Mouse (Mus musculus) embryonic fibroblast, embryonic 13.5 days (primary cell): Measurements from ENCODE around the gene Gm42417. TPM values are rescaled to one million over a fixed set of nuclear protein-coding genes. Genes with fewer than 3 reads are reported as not detected.

Experiments used
- H3K27ac ChIP-seq: 2 replicates; pipeline ENCODE4 v1.5.1; 2012; ENCODE audit warnings: low read length, control low read depth, inconsistent platforms; ENCODE audit not compliant: insufficient read depth
- H3K4me1 ChIP-seq: 2 replicates; pipeline ENCODE4 v1.6.1; 2011; ENCODE audit warnings: low read length; ENCODE audit not compliant: control insufficient read depth, insufficient read depth
- H3K4me3 ChIP-seq: 2 replicates; pipeline ENCODE4 v1.5.1; 2011; ENCODE audit warnings: mild to moderate bottlenecking, control low read depth, low read length; ENCODE audit not compliant: insufficient read depth
- CTCF ChIP-seq: IDR thresholded peaks from 2 replicates; pipeline ENCODE4 v1.5.1; 2011; ENCODE audit warnings: mild to moderate bottlenecking, control low read depth, low read length, moderate library complexity, borderline replicate concordance; ENCODE audit not compliant: insufficient read depth
- POLR2A ChIP-seq: IDR thresholded peaks from 2 replicates; pipeline ENCODE4 v1.6.1; 2011; ENCODE audit warnings: low read depth, mild to moderate bottlenecking, control low read depth, low read length, moderate library complexity
- polyA plus RNA-seq: library from polyadenylated mRNA; stranded (reverse); fragments of >200 nt; gene quantifications from 2 replicates; pipeline ENCODE4 v1.2.4, GENCODE M21; 2011; ENCODE audit warnings: low read depth; ENCODE audit not compliant: missing spikeins, insufficient read length

The Gm42417 gene
- polyA plus RNA-seq, 1 experiment: not detected

- H3K4me1 ChIP-seq: peaks cover 3% of the 10 kb centered on the region
- TF ChIP-seq CTCF (peak; percentile 35; the same call in 1 of the 2 replicates), POLR2A (peak; percentile 96)
- peak overlapping the region; percentile 61 for H3K4me3 ChIP-seq
- H3K27ac ChIP-seq: peak overlapping the region; percentile 76
Measured at GRCm38 (mm10) chr1:36556553-36557456, 17.6 kb upstream of the Gm42417 start.

- H3K4me1 ChIP-seq: peaks cover 3% of the 10 kb centered on the region
- peak overlapping the region; percentile 61 for H3K4me3 ChIP-seq
- peak; percentile 36; the same call in 1 of the 2 replicates for TF ChIP-seq POLR2A
- TF ChIP-seq CTCF: no peak
- H3K27ac ChIP-seq: peak overlapping the region; percentile 76
Measured at GRCm38 (mm10) chr1:36555798-36556395, 16.7 kb upstream of the Gm42417 start.

GRCm38 (mm10) chr1:36554633-36555399 is 15.6 kb upstream of the Gm42417 start:
- Histone ChIP-seq H3K4me3 (no peak overlapping the region), H3K27ac (no peak overlapping the region), H3K4me1 (peaks cover 6% of the 10 kb centered on the region)
- TF ChIP-seq CTCF (no peak), POLR2A (0 out of 2 replicates have a peak, but pooled peaks have one; percentile 19)

GRCm38 (mm10) chr1:36552506-36552905 is 13.3 kb upstream of the Gm42417 start:
- TF ChIP-seq POLR2A (no peak), CTCF (no peak)
- Histone ChIP-seq H3K4me3 (no peak overlapping the region), H3K27ac (no peak overlapping the region), H3K4me1 (peaks cover 10% of the 10 kb centered on the region)

GRCm38 (mm10) chr1:36551904-36552303 is 12.7 kb upstream of the Gm42417 start:
- Histone ChIP-seq H3K4me1 (peaks cover 10% of the 10 kb centered on the region), H3K4me3 (no peak overlapping the region), H3K27ac (no peak overlapping the region)
- TF ChIP-seq CTCF: no peak
- no peak for TF ChIP-seq POLR2A

- TF ChIP-seq CTCF (0 out of 2 replicates have a peak, but pooled peaks have one; percentile 1), POLR2A (no peak)
- H3K4me1 ChIP-seq: peaks cover 13% of the 10 kb centered on the region
- no peak overlapping the region for H3K4me3 ChIP-seq
- H3K27ac ChIP-seq: no peak overlapping the region
Measured at GRCm38 (mm10) chr1:36550075-36550863, 11.0 kb upstream of the Gm42417 start.

GRCm38 (mm10) chr1:36549491-36549890 is 10.3 kb upstream of the Gm42417 start:
- H3K27ac ChIP-seq: no peak overlapping the region
- no peak overlapping the region for H3K4me3 ChIP-seq
- H3K4me1 ChIP-seq: peaks cover 9% of the 10 kb centered on the region; the same call in 1 of the 2 replicates
- TF ChIP-seq POLR2A (no peak), CTCF (no peak)

GRCm38 (mm10) chr1:36548771-36549170 is 9.5 kb upstream of the Gm42417 start:
- peaks cover 9% of the 10 kb centered on the region; the same call in 1 of the 2 replicates for H3K4me1 ChIP-seq
- no peak overlapping the region for H3K27ac ChIP-seq
- H3K4me3 ChIP-seq: no peak overlapping the region
- TF ChIP-seq POLR2A: no peak
- TF ChIP-seq CTCF: no peak
